Mouse (Mus musculus) hematopoietic stem cell, adult 5-6 weeks (primary cell): Measurements from ENCODE around the gene Acat2. TPM values are rescaled to one million over a fixed set of nuclear protein-coding genes. Genes with fewer than 3 reads are reported as not detected.
"Not testable (repeated sequence)": the region's sequence is repeated elsewhere in the genome, so short reads cannot be mapped to it uniquely, and the experiment has no call there.

Source experiments
- ATAC-seq, 2 experiments: fragments of 125-278 bp in 1 of 2; replicated peaks in 1 of 2; 2 replicates each; pipeline ENCODE4 v1.8.0; 2016 to 2017; ENCODE audit warnings: inconsistent platforms in 2 of 2, mild to moderate bottlenecking in 2 of 2, moderate number of reproducible peaks in 2 of 2, low read depth in 1 of 2, moderate TSS enrichment in 1 of 2; ENCODE audit not compliant: low FRiP score in 2 of 2, poor library complexity in 2 of 2, severe bottlenecking in 2 of 2, insufficient read depth in 1 of 2, low TSS enrichment in 1 of 2
- total RNA-seq: library from RNA; stranded (forward); fragments of 172-1452, 232-1000 nt; gene quantifications from 2 replicates; pipeline ENCODE4 v1.2.3, GENCODE M21; 2017

The Acat2 gene
- total RNA-seq, 1 experiment from 2014 or later: 16.2 TPM

- ATAC-seq: no peak
Observed at GRCm38 (mm10) chr17:12921073-12921472, 39.5 kb downstream of the Acat2 start.

- peak in 1 of 2 experiments; percentile 36; a peak in 2 of 4 replicates for ATAC-seq
Observed at GRCm38 (mm10) chr17:12916588-12917380, 43.8 kb downstream of the Acat2 start.

- peak; percentile 97 to 98 for ATAC-seq
Observed at GRCm38 (mm10) chr17:12915881-12916583, 44.5 kb downstream of the Acat2 start, which contains the start of gene Mrpl18. TSS of gene Mrpl18 (minus strand) at chr17:12916345.

GRCm38 (mm10) chr17:12915488-12915880 is 45.1 kb downstream of the Acat2 start, which contains the start of gene Tcp1:
TSS of gene Tcp1 (plus strand) at chr17:12915701.
- ATAC-seq: peak; percentile 5 to 12; a peak in 3 of 4 replicates

- no peak for ATAC-seq
Observed at GRCm38 (mm10) chr17:12910391-12910790, 50.2 kb downstream of the Acat2 start.

- no peak for ATAC-seq
Observed at GRCm38 (mm10) chr17:12909361-12910280, 50.9 kb downstream of the Acat2 start, which contains the start of gene Pnldc1. TSS of gene Pnldc1 (minus strand) at chr17:12910230.

GRCm38 (mm10) chr17:12906436-12906835 is 54.1 kb downstream of the Acat2 start:
- ATAC-seq: no peak

GRCm38 (mm10) chr17:12905810-12906209 is 54.7 kb downstream of the Acat2 start:
- ATAC-seq: no peak

GRCm38 (mm10) chr17:12904349-12904748 is 56.2 kb downstream of the Acat2 start:
- ATAC-seq: peak; percentile 68 to 75

GRCm38 (mm10) chr17:12903372-12904333 is 56.9 kb downstream of the Acat2 start:
- no peak for ATAC-seq

GRCm38 (mm10) chr17:12902291-12902690 is 58.3 kb downstream of the Acat2 start:
- ATAC-seq: no peak

- ATAC-seq: not testable (repeated sequence)
Observed at GRCm38 (mm10) chr17:12898607-12899006, 61.9 kb downstream of the Acat2 start.

GRCm38 (mm10) chr17:12897674-12898073 is 62.9 kb downstream of the Acat2 start:
- no peak for ATAC-seq
